Mouse (Mus musculus): ENCODE measurements at regions not wholly inside any gene's neighbourhood (a gene's known extent, or its start where the extent isn't known, plus 50 kb on each side); places are given as distances from the start of the nearest gene placed in this dataset.

- no peak overlapping the region for H3K27ac ChIP-seq (ENCODE audit: insufficient read depth, low read depth, low read length)
- no peak for TF ChIP-seq CTCF (IDR thresholded peaks at IDR 0.05; ENCODE audit: low read depth, low read length)
- no peak for TF ChIP-seq POLR2A (IDR thresholded peaks at IDR 0.05; ENCODE audit: borderline replicate concordance, low read depth, low read length)
- H3K4me1 ChIP-seq (ENCODE audit: control insufficient read depth, insufficient read depth, low read length) = no peaks in the 10 kb centered on the region
- no peak overlapping the region for H3K4me3 ChIP-seq (ENCODE audit: insufficient read depth, low read length)
Observed at GRCm38 (mm10) chr12:16424526-16424925, 186.2 kb downstream of the Lpin1 start.

DNA sequence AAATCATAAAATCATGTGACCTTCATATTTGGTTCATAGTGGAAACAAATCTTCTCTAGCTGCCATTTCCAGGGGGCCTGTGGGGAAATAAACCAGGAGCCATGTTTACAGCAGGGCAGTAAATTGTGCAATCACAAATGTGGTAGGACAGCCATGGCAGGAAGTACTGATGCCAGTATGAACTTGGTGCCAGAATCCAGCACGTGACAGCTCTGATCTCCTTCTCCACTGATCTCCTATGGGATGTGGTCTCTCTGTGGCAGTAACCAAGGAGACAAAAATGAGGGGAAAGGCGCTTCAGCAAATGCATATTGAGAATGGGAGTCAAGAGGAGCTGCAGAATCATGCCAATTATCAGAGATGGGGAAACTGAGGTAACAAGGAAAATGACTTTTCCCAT lies 215.0 kb downstream of the Lpin1 start:
- Histone ChIP-seq H3K4me1 (ENCODE audit: control insufficient read depth, insufficient read depth, low read length) (no peaks in the 10 kb centered on the region), H3K27ac (ENCODE audit: insufficient read depth, low read depth, low read length) (no peak overlapping the region), H3K4me3 (ENCODE audit: insufficient read depth, low read length) (no peak overlapping the region)
- TF ChIP-seq CTCF (IDR thresholded peaks at IDR 0.05; ENCODE audit: low read depth, low read length) = no peak
- no peak for TF ChIP-seq POLR2A (IDR thresholded peaks at IDR 0.05; ENCODE audit: borderline replicate concordance, low read depth, low read length)

GRCm38 (mm10) chr12:16392851-16393250 lies 217.9 kb downstream of the Lpin1 start:
- no peak for TF ChIP-seq POLR2A (IDR thresholded peaks at IDR 0.05; ENCODE audit: borderline replicate concordance, low read depth, low read length)
- TF ChIP-seq CTCF (IDR thresholded peaks at IDR 0.05; ENCODE audit: low read depth, low read length) = no peak
- Histone ChIP-seq H3K4me1 (ENCODE audit: control insufficient read depth, insufficient read depth, low read length) (no peaks in the 10 kb centered on the region), H3K27ac (ENCODE audit: insufficient read depth, low read depth, low read length) (no peak overlapping the region)

DNA sequence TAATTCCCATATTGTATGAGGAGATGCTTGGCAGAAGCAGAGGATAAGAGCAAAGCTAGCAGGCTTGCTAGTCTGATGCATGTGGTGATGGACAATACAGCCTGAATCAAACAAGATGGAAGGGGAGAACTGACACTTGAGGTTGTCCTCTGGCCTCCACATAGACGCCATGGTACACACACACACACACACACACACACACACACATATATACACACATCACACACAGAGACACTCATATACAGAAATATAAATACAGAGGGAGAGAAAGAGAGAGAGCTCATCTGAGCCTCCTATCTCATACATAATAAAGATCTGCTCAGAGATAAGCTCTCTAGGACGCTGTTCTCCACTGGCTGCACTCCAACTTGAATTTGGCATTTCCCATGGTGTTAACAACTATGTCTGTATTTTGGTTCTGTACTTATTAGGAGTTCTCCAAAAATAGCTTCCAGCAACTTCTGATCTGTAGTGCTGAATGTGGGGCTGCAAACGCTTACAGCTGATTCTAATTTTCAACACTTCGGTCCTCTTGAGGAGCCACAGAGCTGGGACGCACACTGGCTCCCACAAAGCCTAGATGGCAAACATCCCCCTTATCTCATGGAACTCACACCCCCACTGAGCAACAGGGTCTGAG lies 219.0 kb downstream of the Lpin1 start:
- no peak overlapping the region for H3K4me3 ChIP-seq (ENCODE audit: insufficient read depth, low read length)
- TF ChIP-seq CTCF (IDR thresholded peaks at IDR 0.05; ENCODE audit: low read depth, low read length) (no peak), POLR2A (IDR thresholded peaks at IDR 0.05; ENCODE audit: borderline replicate concordance, low read depth, low read length) (no peak)
- no peak overlapping the region for H3K27ac ChIP-seq (ENCODE audit: insufficient read depth, low read depth, low read length)
- no peaks in the 10 kb centered on the region for H3K4me1 ChIP-seq (ENCODE audit: control insufficient read depth, insufficient read depth, low read length)

More at GRCm38 (mm10) chr12:16392851-16393250, 217.9 kb downstream of the Lpin1 start:
- no peak overlapping the region for H3K4me3 ChIP-seq (ENCODE audit: insufficient read depth, low read length)

DNA sequence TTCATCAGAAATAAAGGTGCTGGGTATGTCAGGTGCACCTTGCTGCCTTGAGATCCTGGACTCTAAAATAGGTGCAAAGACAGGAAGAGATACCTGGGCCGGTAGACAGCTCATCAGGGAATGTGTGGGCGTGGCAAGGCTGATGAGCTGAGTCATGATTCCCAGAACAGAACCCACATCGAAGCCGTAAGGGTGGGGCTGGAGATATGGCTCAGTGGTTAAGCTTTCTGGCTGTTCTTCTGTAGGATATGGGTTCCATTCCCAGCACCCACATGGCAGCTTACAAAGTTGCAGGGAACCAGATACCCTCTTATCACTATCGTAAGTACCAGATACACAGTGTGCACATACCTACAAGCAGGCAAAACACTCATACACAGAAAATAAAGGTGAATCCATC lies 219.6 kb downstream of the Lpin1 start:
- Histone ChIP-seq H3K4me3 (ENCODE audit: insufficient read depth, low read length) (no peak overlapping the region), H3K27ac (ENCODE audit: insufficient read depth, low read depth, low read length) (no peak overlapping the region), H3K4me1 (ENCODE audit: control insufficient read depth, insufficient read depth, low read length) (no peaks in the 10 kb centered on the region)
- TF ChIP-seq CTCF (IDR thresholded peaks at IDR 0.05; ENCODE audit: low read depth, low read length) (no peak), POLR2A (IDR thresholded peaks at IDR 0.05; ENCODE audit: borderline replicate concordance, low read depth, low read length) (no peak)

DNA sequence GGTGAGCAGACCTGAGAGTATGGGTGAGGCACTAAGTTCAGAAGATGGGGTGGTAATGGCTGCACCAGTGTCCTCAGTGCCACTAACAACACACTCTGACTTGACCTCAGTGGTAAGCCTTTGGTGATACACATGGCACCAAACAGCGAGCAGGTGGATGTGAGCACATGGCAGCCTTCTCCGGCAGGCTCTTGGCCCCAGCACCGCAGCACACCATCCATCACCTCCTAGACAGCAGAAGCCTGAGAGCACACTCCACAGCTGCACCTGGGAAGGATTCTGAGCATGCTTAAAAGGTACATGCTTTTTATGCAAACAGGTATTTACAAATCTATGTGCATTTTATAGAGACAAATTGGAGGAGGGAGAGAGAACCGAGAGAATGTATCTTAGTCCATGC lies 223.7 kb downstream of the Lpin1 start:
- Histone ChIP-seq H3K4me3 (ENCODE audit: insufficient read depth, low read length) (no peak overlapping the region), H3K27ac (ENCODE audit: insufficient read depth, low read depth, low read length) (no peak overlapping the region), H3K4me1 (ENCODE audit: control insufficient read depth, insufficient read depth, low read length) (no peaks in the 10 kb centered on the region)
- TF ChIP-seq CTCF (IDR thresholded peaks at IDR 0.05; ENCODE audit: low read depth, low read length) = no peak
- TF ChIP-seq POLR2A (IDR thresholded peaks at IDR 0.05; ENCODE audit: borderline replicate concordance, low read depth, low read length) = no peak

GRCm38 (mm10) chr12:16384396-16384795 lies 226.4 kb downstream of the Lpin1 start:
- no peak overlapping the region for H3K27ac ChIP-seq (ENCODE audit: insufficient read depth, low read depth, low read length)
- no peak overlapping the region for H3K4me3 ChIP-seq (ENCODE audit: insufficient read depth, low read length)

GRCm38 (mm10) chr12:16383499-16383935 lies 227.2 kb downstream of the Lpin1 start:
- H3K4me1 ChIP-seq (ENCODE audit: control insufficient read depth, insufficient read depth, low read length) = no peaks in the 10 kb centered on the region
- TF ChIP-seq CTCF (IDR thresholded peaks at IDR 0.05; ENCODE audit: low read depth, low read length) (no peak), POLR2A (IDR thresholded peaks at IDR 0.05; ENCODE audit: borderline replicate concordance, low read depth, low read length) (no peak)
- H3K4me3 ChIP-seq (ENCODE audit: insufficient read depth, low read length) = no peak overlapping the region
- H3K27ac ChIP-seq (ENCODE audit: insufficient read depth, low read depth, low read length) = no peak overlapping the region

More at GRCm38 (mm10) chr12:16384396-16384795, 226.4 kb downstream of the Lpin1 start:
- no peak for TF ChIP-seq CTCF (IDR thresholded peaks at IDR 0.05; ENCODE audit: low read depth, low read length)
- no peak for TF ChIP-seq POLR2A (IDR thresholded peaks at IDR 0.05; ENCODE audit: borderline replicate concordance, low read depth, low read length)
- H3K4me1 ChIP-seq (ENCODE audit: control insufficient read depth, insufficient read depth, low read length) = no peaks in the 10 kb centered on the region

GRCm38 (mm10) chr12:16382417-16382988 lies 228.3 kb downstream of the Lpin1 start:
- no peak for TF ChIP-seq POLR2A (IDR thresholded peaks at IDR 0.05; ENCODE audit: borderline replicate concordance, low read depth, low read length)
- TF ChIP-seq CTCF (IDR thresholded peaks at IDR 0.05; ENCODE audit: low read depth, low read length) = no peak
- H3K4me3 ChIP-seq (ENCODE audit: insufficient read depth, low read length) = no peak overlapping the region
- no peak overlapping the region for H3K27ac ChIP-seq (ENCODE audit: insufficient read depth, low read depth, low read length)
- no peaks in the 10 kb centered on the region for H3K4me1 ChIP-seq (ENCODE audit: control insufficient read depth, insufficient read depth, low read length)

GRCm38 (mm10) chr12:16381026-16381425 lies 229.7 kb downstream of the Lpin1 start:
- TF ChIP-seq POLR2A (IDR thresholded peaks at IDR 0.05; ENCODE audit: borderline replicate concordance, low read depth, low read length) = no peak
- TF ChIP-seq CTCF (IDR thresholded peaks at IDR 0.05; ENCODE audit: low read depth, low read length) = no peak
- H3K27ac ChIP-seq (ENCODE audit: insufficient read depth, low read depth, low read length) = no peak overlapping the region
- no peak overlapping the region for H3K4me3 ChIP-seq (ENCODE audit: insufficient read depth, low read length)
- H3K4me1 ChIP-seq (ENCODE audit: control insufficient read depth, insufficient read depth, low read length) = no peaks in the 10 kb centered on the region
